Mouse (Mus musculus) cerebellum, postnatal 25 days (tissue): ENCODE results near the gene Aar2.

Source experiments
- DNase-seq, 2 experiments: peaks; one replicate each; pipeline ENCODE4 v3.0.0; 2021; ENCODE audit warnings: mixed read lengths in 2 of 2

Gene Aar2

DNA sequence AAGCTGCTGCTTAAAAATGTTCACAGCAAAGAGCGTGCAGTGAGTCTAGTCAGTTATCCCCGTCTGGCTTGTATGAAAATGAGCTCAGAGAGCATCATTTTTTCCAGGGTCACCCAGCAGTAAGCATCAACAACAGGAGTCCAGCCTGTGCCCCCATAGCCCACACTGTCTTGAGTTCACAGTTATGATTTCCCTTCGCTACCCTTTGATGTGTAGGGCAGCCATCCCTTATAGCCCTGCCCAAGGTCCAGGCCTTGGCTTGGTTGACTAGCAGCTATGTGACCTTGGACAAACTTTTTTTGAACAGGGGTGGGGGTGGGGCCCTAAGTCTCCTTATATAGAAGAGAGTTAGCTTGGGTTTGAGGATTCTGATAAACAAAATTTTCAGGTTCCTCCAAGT is 21.9 kb downstream of the Aar2 start:
- DNase-seq = no peak

DNA sequence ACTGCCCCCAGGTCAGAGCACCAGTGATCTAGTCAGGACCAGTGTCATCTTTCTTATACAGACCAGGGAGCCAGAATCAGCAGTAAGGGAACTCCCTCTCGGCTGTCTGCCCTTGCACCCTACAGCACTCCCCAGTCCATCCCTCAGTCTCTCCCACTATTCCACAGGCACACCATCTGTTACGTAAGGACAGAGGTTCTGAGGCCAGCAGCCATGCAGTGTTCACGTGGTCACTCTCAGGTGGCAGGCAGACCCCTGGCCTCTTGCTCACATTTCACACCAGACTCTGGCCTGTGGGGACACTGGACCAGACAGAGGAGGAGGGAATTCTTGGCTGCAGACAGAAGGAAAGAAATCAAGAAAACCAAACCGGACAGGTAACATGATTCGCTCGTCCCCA is 24.1 kb downstream of the Aar2 start:
- DNase-seq = no peak

DNA sequence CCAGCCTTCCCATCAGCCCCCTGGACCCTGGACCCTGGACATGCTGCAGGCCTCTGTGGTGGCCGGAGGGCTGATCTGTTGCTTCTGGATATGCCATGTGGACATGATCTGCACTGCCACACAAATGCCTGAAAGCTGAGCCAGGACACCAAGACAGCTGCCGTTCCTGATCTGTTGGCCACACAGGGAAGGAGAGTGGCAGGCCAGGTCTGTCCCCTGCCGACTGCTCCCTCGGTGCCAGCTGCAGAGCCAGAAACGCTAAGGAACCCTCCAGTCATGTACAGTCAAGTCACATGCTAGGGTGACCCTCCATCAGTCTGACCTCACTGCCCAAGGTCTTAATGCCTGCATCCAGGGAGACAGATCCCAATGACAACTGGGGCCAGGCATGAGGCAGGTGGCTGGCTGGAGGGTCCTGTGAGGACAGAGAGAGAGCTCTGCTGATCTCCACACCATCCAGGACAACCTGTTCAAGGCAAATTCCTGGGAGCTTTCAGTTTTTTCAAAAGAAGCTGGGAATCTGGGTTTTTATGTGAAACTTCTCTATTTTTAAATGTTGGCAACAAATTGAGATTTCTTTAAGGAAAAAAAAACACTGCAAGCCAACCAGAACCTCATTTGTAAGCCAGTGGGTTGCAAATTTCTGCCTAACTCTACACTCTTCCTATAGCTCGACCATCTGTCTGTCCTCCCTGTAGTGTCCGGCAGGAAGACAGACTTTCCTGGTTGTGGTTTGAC is 29.6 kb downstream of the Aar2 start:
- no peak for DNase-seq

DNA sequence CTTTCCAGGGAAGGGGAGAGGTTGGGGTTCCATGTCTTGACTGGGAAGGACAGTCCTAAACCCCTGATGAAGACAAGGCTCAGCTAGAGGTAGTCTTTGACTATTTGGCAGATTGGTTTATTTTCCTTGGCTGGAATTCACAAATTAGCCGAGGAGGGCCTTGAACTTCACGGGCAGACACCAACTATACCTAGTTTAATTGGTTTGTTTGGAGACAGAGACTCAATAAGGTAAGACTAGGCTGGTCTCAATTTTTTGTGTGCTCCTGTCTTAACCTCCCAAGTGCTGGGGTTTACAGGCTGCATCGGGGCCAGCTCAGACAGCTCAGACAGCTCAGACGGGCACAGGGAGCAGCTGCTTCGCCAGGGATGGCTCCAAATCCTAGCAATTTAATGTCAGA is 33.1 kb downstream of the Aar2 start:
- DNase-seq = no peak

DNA sequence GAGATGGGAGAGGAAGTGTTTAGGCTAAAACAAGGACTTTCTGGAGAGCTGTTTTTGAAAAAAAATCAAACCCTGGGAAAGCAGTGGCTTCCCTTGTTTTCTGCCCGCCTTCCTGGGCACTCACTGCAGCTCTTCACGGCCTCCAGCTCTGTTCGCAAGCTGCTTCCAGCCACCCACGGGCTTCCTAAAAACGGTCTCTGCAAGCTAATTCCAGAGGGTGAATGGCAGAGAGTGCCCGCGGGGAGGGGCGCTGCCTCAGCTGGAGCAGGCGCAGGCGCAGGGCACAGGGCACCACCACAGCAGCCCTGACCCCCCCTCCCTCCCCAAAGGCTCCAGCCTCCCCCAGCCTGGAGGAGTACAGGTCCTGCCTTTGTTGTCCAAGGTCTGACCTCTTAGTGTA is 33.9 kb downstream of the Aar2 start:
- peak in 1 of 2 experiments; percentile 44 for DNase-seq

DNA sequence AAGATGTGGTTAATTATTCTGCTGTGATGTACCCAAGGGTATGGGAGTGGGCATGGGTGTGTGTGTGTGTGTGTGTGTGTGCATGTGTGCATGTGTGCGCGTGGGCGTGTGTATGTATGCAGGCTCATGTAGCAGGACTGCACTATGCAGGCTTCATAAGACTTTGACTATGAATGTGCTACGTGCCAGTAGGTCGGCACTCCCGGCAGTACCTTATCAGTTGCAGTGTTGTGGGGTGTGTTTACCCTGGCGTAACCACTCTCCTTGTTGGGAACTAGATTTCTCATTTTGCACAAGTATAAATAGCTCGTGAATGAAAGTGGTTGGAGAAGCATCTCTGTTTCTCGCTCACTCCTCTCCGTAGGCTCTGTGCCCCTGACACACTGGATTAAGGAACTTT is 35.5 kb downstream of the Aar2 start:
- DNase-seq = no peak

DNA sequence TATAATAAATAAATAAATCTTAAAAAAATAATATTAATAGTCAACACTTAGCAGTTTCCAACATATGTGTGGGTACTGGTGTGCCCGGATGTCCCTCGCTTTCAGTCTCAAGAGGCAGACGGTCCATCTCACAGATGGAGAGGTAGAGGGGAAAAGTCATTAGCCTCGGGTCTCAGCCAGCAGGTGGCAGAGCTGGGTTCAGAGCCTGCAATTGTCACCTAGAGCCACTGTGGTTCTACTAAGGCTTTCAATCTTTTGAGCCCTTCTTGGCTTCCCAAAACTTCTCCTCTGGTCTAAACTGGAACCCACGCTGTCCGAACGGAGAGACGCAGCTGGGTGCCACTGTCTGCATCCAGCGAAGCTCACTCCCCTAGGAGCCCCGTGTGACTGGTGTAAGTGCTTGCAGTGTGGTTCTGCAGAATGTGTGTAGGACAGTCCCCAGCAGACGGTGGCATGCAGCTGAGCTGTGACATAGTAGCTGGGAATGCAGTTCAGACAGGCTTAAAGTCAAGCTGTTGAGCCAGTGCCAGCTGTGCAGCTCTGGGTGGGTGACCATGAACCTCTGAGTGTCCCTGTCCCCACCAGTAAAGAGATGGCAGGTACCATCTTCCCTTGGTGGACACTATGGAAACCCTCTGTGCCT is 36.9 kb downstream of the Aar2 start:
- peak; percentile 66 to 75 for DNase-seq

DNA sequence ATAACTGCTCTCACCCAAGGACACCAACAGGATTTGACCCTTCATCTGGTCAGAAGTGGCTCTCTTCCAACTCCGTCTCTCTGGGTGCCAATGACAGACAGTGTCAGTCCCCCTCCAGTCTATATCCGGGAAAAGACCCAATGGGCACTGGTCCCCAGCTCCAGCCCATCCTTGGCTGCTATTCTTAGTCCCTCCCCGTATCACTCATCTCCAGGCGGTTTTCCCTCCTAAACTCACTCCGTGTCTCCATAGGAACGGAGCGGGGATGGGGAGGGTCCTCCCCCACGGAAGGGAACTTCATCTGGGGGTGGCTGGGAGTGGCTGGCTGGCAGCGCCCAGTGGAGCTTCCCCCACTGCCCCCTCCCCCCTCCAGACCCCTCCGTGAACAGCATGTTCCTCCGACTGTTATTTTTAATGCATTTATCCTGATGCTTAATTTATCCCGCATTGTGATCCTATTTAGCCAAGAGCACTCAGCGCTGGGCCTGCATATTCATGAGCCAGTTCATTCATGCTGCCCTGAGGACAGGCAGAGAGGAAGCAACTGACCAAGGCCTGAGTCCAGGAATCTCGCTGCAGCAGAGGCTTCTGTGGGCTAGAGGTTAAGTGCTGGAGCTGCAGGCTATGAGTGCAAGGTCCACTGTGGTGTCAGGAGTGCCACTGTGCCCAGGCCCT is 37.5 kb downstream of the Aar2 start:
- DNase-seq = no peak

DNA sequence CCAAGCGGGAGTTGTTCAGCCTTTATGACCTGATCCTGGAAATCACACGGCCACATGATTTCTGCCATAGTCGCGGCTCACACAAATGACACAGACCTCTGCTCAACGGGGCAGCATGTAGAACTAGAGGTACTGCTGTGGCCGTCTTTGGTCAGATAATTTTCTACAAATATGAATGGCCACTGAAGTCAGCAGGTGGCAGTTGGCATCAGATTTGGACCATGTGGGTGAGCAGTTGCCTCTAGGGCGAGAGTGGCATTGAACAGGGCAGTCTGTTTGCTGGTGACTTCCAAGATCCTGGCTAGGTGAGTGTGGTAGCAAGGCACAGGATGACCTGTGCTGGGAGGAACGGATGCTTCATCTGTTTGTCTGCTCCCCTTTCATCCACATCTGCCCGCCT is 42.1 kb downstream of the Aar2 start:
- DNase-seq = peak in 1 of 2 experiments; percentile 50

DNA sequence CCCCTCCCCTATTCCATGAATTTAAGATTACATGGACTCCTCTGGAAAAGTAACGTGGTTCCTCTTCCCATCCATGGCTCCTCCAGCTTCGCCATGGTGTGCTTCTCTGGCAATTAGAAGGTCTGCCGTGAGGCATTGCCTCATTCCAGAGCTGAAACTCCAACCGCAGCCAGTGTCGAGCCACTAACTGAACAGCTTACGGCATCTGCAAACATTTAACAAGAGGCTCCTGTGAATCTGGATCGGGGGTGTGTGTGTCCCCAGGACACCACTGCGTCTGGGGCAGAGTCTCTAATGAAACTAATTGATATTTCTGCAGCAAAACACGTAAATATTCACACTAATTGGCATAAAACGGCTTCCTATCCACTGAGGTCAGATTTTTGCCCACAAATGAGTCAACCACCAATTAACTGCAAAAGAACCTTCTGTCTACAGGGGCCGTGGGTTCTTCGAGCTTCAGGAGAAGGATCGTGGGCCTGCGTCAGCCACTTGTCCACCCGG is 47.7 kb downstream of the Aar2 start:
- DNase-seq = no peak

DNA sequence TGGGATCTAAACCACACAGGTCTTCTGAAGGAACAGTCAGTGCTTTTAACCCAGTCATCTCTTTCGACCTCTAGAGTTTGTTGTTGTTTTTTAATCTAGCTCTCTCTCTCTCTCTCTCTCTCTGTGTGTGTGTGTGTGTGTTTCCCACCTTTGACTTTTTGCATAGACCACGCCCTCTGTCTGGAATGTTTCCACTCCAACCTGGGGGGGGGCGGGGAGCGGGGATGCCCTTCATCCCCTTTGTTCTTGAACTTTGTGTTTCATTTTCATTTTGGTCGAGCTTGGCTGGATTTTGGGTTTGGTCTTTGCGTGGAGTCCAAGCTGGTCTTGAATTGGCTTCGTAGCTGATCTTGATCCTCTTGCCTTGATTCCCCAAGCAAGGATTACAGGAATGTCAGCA is 55.2 kb downstream of the Aar2 start:
- no peak for DNase-seq

DNA sequence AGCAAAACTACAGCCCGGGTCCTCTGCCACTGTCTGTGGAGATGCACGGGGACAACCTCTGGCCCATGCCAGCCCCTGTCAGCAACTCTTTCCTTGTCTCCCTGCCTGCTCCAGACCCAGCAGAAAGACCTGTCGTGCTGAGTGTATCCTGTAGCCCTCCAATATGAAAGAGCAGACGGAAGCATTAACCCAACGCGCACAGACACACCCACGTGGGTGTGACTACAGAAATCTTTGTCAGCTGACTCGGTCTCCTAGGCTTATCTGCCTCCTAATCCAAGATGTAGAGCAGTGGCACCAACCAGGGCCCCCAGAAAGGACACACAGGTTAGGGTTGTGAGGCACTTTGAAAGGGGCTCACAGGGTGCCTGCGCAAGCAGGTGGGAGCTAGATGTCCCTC is 56.3 kb downstream of the Aar2 start:
- no peak for DNase-seq

DNA sequence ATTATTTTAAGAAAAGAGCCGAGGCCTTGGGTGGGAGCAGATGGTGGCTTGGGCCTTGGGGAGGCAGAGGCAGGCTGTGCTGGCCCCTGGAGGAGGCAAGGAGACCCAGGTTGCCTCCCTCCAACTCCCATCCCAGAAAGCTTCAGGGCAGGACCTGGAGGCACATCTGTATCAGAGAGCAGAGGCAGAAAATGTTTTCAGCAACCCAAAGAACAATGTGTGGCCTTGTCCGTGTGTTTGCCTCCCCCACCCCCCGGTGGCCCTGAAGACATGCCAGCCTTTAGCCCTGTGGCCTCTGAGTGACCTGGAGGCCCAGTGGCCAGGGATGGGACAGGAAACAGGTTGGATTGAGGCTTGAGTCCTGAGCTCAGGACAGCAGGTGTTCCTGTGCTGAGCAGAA is 57.8 kb downstream of the Aar2 start:
- no peak for DNase-seq

DNA sequence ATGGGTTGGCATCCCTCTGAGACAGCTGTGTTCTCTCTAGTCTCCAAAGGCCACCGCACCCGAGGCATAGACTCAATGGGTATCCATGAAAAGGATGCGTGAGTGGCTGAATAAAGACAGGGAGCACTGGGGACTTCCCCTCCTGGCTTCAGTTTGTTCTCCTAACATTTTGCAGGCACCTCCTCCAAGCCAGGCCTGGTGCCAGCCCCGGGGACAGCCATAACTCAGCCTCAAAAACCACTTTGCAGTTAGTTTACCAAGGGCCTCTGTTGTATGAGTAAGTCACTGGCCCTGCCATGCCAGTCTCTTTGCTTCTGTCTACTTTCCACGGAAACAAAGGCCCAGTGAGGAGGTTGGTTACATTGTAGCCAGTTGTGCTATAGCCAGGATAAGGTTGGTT is 58.6 kb downstream of the Aar2 start:
- DNase-seq = no peak

DNA sequence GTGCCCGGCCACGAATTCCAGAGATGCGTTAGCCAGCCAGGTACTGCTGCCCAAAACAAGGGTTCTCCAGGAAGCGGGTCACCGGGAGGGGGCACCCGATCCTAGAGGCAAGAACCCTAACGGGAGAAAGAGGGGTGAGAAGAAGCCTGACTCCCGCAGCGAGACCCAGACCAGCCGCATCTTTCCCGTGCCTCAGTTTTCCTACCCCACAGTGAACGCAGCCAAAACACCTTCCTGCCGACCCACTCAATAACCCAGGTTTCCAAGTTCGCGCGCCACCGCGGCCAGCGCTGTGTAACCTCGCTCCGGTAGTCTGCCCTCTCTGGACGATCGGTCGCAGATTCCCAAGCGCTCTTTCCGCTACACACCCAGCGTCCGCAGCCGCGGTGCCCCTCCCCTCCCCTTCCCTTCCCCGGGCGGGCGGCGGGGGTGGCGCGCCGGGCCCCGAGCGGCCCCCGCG is 65.7 kb downstream of the Aar2 start:
- peak; percentile 91 to 94 for DNase-seq

DNA sequence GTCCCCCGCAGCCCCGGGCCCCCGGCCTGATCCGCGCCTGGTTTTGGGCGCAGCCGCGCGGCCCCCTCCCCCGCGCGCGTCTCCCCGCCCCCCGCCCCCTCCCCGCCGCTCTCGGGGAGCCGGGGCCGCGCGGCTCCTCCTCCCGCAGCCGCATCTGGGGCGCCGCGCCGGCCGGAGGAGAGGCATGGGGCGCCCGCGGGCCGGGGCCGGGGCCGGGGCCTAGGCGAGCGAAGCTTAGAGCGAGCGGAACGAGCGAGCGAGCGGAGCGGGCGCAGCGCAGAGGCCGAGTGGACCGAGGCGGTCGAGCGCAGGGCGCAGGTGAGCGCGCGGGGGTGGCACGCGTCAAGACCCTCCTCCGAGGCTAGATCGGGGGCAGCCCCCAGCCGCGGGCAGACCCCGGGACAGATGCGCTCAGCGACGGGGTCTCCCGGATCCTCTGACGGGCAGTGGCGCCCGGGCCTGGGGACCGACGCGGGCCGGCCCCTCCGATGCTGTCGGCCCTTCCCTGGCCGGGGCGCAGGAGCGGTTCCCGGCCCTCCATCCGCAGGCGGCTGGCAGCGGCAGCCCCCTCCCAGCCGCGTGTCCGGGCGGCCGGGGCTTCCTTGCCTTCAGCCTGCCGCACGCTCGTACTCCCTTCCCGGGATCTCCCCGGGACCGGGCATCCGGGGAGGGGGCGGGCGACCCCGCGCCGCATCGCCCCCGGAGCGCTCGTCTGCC is 66.3 kb downstream of the Aar2 start, which contains the start of gene Dlgap4:
TSS of gene Dlgap4 (plus strand) at position 165 of the 717 bp plus-strand sequence.
- DNase-seq = peak; percentile 70 to 78

DNA sequence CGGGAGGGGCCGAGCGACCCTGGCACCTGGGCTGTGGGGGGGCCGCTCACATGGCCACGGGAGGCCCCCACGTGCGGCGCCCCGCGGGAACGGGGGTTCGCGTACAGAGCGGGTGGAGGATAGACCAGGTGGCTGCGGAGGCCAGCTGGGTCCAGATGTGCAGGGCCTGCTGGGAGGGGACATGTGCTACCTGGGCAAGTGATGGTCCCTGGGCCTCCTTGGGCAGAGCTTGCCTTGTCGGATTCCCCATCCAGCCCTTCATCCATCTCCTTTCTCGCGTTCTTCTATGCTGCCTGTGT is 66.8 kb downstream of the Aar2 start:
- peak in 1 of 2 experiments; percentile 59 for DNase-seq

DNA sequence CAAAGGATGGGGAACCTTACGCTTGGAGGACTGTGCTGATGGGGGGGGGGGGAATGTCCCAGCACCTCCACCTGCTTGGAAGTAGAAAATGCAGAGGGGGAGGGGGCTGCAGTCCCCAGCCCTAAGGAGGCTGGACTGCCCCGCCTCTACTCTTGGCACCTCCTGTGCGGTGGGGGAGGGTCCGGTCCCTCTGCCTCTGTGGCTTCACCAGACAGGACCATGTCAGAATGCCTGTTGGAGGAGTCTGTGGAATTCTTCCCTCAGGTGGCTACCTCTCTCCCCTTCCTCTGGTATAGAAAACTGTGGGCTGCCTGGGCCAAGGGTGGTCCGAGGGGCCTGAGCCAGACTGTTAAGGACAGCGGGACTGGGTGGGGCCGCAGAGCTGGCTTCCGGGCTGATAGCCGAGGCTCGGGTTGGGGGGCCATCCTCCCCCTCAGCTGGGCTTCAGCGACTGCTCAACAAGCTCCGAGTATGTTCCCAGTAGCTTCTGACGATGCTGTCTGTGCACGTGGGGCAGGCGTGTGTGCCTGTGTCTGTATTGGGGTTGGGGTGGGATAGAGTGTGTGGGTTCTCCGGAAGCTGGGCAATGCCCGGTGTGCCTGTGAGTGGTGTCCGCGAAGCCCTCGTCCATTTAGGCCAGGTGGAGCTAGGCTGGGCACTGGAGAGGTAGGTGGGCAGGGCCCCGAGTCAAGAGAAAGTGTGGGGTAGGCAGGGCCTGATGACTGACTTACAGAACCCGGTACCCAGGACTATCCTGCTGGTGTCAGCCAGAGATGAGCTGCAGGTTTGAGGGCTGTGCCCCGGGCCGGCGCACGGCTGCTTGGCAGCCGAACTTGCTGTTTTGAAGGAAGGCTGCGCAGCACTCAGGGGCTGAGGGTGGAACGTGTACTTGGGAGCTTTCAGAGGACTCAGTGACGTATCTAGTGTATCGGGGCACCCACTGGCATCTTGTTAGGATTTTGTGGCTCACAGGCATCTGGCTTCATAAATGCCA is 67.6 kb downstream of the Aar2 start:
- DNase-seq = peak; percentile 43 to 48

DNA sequence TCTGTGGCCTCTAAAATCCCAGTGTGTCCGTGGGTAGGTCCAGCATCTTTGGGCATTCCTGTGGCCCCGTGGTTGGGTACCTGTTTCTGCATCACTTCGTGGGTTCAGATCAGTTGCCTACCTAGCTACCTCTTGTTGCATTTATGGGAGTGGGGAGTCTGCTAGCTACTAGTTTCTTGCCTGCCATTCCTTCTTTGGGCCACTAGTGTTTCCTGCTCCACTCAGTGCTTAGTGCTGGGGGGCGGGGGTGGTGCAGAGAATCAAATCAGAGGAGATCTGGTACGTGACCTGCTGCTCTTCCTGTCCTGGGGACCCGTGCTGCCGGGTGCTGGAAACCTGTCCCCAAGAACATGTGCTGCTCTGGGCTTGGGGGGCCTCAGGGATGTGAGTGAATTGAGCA is 69.1 kb downstream of the Aar2 start:
- no peak for DNase-seq

DNA sequence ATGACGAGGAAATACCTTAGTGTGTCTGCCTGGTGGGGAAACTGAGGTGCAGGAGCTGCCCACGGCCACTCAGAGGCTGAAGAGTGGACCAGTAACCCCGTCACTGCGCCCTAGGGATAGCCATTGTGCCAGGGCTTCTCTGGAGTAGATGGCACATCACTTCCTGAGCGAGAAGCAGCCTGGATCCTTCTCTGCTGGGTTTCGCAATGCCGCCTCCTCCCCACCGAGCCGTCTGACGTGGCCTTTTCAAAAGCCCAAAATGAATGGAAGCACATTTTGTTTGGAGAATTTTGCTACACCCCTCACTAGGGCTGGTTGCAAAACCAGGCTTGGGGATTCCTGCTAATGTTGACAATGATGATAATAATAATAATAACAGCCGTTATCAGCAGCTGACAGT is 70.2 kb downstream of the Aar2 start:
- DNase-seq = no peak
